Mouse (Mus musculus): ENCODE results near the gene Rrp12.
"Not testable (repeated sequence)": the region's sequence is repeated elsewhere in the genome, so short reads cannot be mapped to it uniquely, and the experiment has no call there.

The Rrp12 gene

DNA sequence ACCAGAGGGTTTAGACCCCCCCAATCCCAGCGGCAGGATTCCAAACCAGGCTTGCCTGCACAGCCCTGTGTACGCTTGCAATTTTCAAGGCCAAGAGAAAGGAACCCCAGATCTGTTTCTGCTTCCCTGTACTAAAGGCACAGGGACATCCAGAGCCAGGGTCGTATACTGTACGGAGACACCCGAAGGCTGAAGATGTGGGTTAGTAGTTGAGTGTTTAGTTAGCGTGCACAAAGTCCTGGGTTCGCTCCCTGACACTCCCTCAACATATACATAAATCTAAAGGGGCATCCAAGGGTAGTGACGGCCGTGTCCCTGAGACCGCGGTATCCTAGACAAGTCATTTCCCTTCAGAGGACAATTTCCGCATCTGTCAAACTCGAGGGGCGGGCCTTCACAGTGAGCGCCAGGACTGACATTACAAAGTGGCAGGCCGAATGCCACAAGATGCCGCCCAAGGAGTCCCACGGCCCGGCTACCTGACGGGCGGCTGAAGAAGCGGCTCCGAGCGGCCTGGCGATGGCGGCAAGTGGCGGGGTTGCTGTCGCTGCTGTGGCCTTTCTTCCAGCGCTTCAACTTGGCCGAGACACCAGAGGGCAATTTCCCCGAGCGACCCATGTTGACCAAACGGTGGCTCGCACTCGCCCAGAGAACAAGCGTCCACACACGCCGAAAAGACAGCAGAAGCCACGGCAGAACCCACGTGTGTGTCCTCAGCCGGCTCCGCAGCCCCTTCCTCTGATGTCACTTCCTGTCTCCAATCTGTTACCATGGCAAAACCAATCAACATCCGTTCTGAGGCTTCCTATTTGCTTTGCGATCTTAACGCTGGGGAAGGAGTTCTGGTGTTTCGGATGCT is at the start of gene Rrp12:
TSS of gene Rrp12 (minus strand) at position 714 of the 859 bp plus-strand sequence.
- peak; percentile 79 to 90 for DNase-seq

DNA sequence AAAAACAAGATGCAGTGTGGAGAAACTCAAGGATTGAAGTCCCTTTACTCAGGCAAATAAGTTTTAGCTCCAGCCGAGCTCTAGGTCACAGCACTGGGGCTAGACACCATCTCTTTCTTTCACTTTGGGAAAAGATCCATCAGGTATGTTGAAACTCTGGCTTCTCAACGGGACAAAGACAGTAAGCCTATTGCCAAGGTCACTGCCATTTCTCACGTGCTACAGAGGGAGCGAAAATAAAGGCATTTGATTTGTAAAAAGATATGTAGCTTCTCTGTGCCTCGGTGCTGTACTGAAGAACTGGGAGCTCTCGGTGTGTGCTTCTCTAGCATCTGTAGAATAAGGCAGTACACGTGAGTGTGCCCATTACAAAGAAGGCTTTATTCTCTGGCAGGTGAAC is 47.9 kb upstream of the Rrp12 start:
- DNase-seq = no peak

GRCm38 (mm10) chr19:41938539-41938938 is 42.6 kb upstream of the Rrp12 start:
- DNase-seq = no peak

- no peak for DNase-seq
These were observed 39.9 kb upstream of the Rrp12 start for GRCm38 (mm10) chr19:41935921-41936320.

GRCm38 (mm10) chr19:41934124-41934523 is 38.2 kb upstream of the Rrp12 start:
- peak; percentile 37 to 44 for DNase-seq

- DNase-seq = peak; percentile 98 to 99
These were observed 37.5 kb upstream of the Rrp12 start, which contains the start of the genes Exosc1 and Zdhhc16 for GRCm38 (mm10) chr19:41933179-41934086. Gene Exosc1, minus strand, starts transcription at chr19:41933423. Gene Zdhhc16, plus strand, starts transcription at chr19:41933480.

DNA sequence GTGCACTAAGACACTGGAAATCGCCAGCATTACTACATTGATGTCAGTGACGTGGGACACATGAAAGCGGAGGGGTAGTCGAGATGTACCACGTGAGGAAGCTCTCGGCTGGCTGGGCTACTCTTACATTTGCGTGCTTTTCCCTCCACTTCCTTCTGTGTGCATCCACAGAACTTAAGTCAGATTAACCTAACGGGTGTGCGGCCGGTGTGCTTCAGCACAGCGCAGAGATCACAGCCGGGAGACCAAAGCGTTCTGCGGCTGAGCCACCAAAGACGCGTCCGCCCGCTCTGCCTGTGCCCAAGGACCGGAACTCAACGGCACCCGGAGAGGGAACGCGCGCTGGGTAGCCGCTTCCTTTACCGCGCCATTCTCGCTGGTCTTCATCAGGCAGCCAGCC is 36.7 kb upstream of the Rrp12 start:
- DNase-seq = no peak

- DNase-seq = no peak
These were observed 24.6 kb upstream of the Rrp12 start for GRCm38 (mm10) chr19:41920412-41921067.

DNA sequence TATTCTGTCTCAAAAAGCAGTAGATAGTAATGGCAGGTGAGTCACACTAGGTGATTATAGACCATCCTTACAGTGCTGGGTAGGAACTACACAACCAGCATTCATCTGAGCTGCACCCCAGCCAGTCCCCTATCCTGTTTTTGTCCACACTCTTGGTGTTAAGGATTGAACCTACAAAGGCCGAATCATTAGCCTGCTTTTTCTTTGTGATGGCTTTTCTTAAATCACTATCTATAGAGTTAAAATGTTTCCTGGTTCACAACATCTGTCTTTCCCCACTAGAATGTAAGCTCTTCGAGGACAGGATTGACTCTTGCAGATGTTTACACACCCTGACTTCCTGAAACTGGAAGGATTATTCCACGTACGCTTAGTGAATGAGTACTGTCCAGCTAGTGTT is 23.5 kb upstream of the Rrp12 start:
- no peak for DNase-seq

DNA sequence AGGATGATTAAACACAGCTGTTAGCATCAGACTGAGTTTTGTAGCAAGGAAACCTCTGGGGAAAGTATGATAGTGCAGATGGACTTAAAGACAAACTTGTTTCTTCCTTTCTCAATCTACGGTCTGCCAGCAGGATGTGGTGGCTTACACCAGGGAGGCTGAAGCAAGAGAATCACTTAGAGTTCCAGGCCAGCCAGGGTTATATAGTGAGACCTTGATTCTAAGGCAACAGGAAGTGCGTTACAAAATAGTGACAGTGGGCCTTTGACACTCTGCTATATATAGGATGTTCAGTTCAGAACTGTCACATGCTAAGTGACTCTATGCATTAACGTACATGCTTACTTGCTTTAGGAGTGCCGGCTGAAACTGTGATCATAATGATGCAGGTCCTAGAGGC is 20.9 kb upstream of the Rrp12 start:
- no peak for DNase-seq

DNA sequence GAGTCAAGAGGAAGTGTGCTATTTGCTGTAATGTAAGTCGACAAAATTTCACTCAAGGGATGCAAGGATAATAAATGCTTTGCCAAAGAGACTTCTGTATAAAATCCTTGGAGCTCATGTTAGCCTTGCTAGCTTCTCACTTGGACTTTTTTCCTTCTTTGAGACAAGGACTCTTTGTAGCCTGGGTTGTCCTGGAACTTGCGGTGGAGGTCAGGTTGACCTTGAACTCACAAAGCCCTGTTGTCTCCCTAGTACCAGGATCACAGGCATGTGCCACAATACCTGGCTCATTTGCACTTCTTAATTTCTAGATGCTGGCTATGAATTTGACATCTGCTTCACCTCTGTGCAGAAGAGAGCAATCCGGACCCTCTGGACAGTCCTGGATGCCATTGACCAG is 19.3 kb upstream of the Rrp12 start:
- DNase-seq = no peak

GRCm38 (mm10) chr19:41914592-41914882 is 18.6 kb upstream of the Rrp12 start:
- DNase-seq = not testable (repeated sequence)

DNA sequence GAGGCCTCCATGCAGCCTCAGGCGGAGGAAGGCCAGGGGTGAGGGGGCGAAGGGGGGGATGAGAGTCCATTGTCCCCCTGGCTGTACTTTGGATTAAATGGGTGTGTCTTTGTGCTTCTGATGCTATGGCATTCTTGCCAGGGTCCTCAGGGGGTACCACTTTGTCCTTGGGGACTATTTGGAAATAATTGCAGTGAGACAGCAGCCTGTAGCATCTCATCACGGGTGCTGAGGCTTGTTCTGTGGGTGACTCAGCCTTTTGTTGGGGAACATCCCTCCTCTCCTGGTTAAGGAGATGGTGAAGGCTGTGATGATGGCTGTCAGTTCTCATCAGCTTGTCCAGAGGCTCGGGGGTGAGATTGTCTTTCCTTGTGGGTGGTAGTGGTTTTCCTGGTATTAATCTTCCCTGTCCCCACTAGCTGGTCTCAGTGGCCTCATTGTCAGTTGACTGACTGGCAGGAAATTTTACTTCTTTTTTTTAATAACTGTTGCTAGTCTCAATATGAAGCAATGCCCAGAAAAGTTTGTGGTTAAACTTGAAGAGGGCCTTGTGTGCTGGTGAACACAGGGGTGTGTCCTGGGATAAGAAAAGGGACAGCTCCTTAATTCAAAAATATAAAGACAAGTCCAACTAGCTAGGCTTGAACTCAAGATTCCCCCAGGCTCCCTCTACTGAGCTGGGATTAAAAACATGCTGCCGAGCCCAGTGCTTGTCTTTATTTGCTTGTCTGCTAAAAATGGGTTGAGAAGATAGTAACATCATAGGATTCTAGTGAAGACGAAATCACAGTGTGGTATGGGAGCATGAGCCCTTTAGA is 18.0 kb upstream of the Rrp12 start:
- DNase-seq = no peak

DNA sequence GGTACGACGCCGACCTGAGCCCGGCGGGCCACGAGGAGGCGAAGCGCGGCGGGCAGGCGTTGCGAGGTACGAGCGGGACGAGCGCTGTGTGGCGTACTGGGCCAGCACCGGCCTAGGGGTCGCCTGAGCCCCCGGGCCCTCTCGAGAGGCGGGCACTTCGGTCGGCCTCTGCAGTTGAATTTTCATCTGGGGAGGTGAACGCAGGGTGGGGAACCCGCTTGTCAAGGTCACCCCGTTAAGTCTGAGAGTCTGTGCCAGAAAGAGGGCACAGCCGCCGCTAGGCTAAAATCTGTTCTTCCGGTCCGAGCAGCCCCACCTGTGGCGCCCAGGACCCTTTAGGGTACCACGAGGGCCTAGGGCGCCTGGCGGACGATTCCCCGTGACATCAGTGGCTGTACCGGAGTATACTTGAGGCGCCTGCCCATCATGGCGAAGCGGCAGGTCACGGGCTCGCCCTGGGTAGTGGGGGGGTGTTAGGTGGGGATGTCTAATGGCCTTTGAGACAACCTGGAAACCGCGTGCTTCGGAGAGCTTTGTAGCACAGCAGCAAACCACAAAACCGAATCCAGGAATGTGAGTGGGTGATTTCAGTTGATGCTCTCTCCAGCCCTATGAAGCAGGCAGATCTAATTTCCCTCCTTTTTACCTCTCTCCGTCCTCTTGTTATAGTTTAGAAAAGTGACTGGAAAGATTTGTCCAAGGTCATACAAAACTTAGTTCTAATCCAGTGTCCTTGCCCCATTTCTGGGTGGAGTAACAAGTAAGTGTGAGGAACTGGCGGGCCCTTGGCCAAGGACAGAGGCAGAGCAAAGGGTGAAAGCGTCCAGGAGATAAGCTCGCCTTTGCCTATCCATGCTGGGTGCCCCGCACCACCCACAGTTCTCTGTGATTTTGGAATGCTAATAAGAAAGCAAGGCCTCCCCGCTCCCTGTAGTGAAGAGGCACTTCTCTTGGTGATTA is 16.4 kb upstream of the Rrp12 start:
- DNase-seq = peak; percentile 60 to 65

DNA sequence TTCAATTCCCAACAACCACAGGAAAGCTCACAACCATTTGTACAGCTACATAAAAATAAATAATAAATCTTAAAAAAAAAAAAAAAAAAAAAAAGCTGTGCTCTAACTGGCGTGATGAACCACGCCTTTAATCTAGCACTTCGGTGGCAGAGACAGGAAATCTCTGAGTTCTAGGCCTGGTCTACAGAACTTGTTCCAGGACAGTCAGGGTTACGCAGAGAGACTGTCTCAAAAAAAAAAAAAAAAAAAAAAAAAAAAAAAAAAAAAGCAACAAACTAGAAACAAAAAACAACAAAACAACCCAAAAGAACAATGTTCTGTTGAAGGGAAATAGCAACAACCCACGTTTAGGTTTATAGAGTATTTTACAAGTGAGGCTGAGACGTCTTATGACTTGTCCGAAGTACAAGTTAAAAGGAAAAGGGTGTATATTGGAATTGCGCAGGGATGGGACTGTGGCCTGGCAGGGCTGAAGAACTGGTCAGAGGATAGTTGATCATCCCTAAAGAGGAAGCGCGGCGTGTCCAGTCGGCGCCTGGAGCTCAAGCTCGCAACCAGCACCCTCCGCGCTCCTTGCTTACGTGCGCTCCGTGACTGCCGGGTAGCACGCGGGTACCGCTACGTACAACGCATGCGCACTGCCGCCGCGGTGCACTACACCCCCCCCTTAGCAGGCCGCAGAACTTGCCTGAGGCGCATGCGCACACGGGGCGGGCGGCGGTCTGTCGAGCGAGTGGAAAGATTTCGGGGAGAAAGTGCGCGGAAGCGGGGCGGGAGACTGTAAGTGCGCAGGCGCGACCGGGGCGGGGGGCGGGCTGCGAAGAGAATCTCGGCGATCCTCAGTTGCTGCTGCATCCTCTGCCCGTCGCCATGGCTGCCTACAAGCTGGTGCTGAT is 15.5 kb upstream of the Rrp12 start, which contains the start of gene Pgam1:
TSS of gene Pgam1 (plus strand) at position 746 of the 896 bp plus-strand sequence.
- DNase-seq = peak; percentile 98 to 99

GRCm38 (mm10) chr19:41910396-41910795 is 14.4 kb upstream of the Rrp12 start:
- DNase-seq = no peak

DNA sequence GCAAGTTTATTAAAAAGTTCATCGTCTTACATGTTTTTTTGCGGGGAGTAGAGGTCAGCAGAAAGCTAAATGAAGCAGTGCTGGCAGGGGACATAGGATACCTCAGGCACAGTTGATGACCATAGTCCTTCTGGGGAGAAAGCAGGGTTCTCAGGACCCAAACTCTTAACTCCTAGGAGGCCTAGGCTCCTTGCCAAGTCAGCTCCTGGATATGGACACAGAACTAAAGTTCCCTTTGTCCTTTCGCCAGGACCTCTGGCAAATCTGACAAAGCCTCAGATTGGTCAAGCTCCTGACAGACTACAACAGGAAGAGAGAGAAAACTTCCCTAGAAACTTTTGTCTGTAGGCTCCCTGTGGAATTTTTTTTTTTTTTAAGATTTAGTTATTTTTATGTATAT is 12.8 kb upstream of the Rrp12 start:
- peak in 1 of 2 experiments; percentile 24 for DNase-seq

DNA sequence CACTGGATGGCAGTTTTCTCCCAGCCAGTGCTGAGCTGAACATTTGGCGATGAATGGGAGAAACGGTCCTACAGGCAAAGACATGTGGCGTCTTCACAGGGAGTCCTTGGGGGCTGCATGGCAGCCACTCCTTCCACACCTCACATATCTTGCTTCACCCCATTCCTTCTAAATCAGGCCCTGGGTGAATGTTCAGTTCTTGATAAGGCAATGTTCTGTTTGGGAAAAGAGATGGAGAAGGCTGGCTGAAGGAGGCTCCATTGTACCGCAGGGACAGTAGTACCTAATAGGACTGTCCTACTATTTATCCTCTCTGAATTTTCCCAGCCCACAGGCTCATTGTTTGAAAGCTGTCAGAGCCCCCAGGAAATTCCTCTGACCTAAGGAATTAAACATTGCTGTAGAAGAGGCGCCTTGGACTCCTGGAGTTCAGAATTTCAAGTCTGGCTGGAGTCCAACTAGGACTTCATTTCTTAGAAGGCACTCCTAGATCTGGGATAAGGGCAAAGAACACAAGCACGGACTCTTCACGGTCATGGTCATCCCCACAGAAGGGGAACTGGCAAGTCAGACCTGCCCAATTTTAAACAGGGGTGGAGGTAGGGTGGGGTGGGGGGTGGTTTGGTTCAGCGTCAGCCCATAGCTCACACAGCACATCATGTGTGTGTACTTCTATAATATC is 11.2 kb upstream of the Rrp12 start:
- DNase-seq = peak in 1 of 2 experiments; percentile 17

Data from cerebellum, postnatal 14 days (tissue).